Mouse (Mus musculus) monocyte, adult 2 months (primary cell): ENCODE measurements around the gene Mprip.

Source experiments
- DNase-seq, 2 experiments: peaks; one replicate each; pipeline ENCODE4 v3.0.0; 2022; ENCODE audit warnings: low spot score in 2 of 2, low read depth in 1 of 2

The Mprip gene

GRCm38 (mm10) chr11:59793390-59793789 lies 132.3 kb downstream of the Mprip start:
- no peak for DNase-seq

GRCm38 (mm10) chr11:59800412-59800811 lies 139.3 kb downstream of the Mprip start:
- no peak for DNase-seq

GRCm38 (mm10) chr11:59801881-59802280 lies 140.8 kb downstream of the Mprip start:
- no peak for DNase-seq

- DNase-seq: no peak
Measured at GRCm38 (mm10) chr11:59803516-59803915, 142.4 kb downstream of the Mprip start.

- no peak for DNase-seq
Measured at GRCm38 (mm10) chr11:59804409-59805110, 143.5 kb downstream of the Mprip start.

- DNase-seq: no peak
Measured at GRCm38 (mm10) chr11:59805256-59805655, 144.2 kb downstream of the Mprip start.

GRCm38 (mm10) chr11:59805656-59806055 lies 144.6 kb downstream of the Mprip start:
- DNase-seq: no peak

GRCm38 (mm10) chr11:59808170-59808960 lies 147.3 kb downstream of the Mprip start:
- DNase-seq: no peak

- DNase-seq: no peak
Measured at GRCm38 (mm10) chr11:59809071-59809669, 148.1 kb downstream of the Mprip start.

GRCm38 (mm10) chr11:59809670-59810474 lies 148.8 kb downstream of the Mprip start, which contains the start of gene Flcn:
TSS of gene Flcn (minus strand) at chr11:59810016.
- DNase-seq: peak; percentile 68 to 86

GRCm38 (mm10) chr11:59810480-59811158 lies 149.5 kb downstream of the Mprip start:
- DNase-seq: no peak

GRCm38 (mm10) chr11:59811211-59811610 lies 150.1 kb downstream of the Mprip start:
- no peak for DNase-seq

- no peak for DNase-seq
Measured at GRCm38 (mm10) chr11:59813276-59813675, 152.2 kb downstream of the Mprip start.

GRCm38 (mm10) chr11:59814311-59814710 lies 153.2 kb downstream of the Mprip start:
- DNase-seq: no peak

- DNase-seq: no peak
Measured at GRCm38 (mm10) chr11:59814936-59815335, 153.8 kb downstream of the Mprip start.

GRCm38 (mm10) chr11:59815482-59816065 lies 154.5 kb downstream of the Mprip start:
- DNase-seq: no peak

- no peak for DNase-seq
Measured at GRCm38 (mm10) chr11:59817916-59818315, 156.8 kb downstream of the Mprip start.

GRCm38 (mm10) chr11:59821625-59822024 lies 160.5 kb downstream of the Mprip start:
- DNase-seq: no peak
